Mouse (Mus musculus) lung, postnatal 0 days (tissue): ENCODE results near the gene Samd4b.

Experiments used
- CTCF ChIP-seq: IDR thresholded peaks from 2 replicates; pipeline ENCODE4 v1.5.1; 2016; ENCODE audit warnings: antibody characterized with exemption, mild to moderate bottlenecking
- EP300 ChIP-seq: IDR thresholded peaks from 2 replicates; pipeline ENCODE4 v1.6.1; 2016; ENCODE audit warnings: antibody characterized with exemption, mild to moderate bottlenecking, control low read depth

GRCm38 (mm10) chr7:28579826-28580225 lies 18.1 kb downstream of the Samd4b start:
- TF ChIP-seq CTCF (no peak), EP300 (no peak)
